In genomic region chr9:44454132-44454890, GRCm38 (mm10) we compare ENCODE assay signal across 8 mouse cellular contexts. TPM values are rescaled to one million over a fixed set of nuclear protein-coding genes. Genes with fewer than 3 reads are reported as not detected.
DNase-seq lines count a peak whose midpoint lies in the region; ATAC-seq lines count a peak whose summit lies in the region.

No protein-coding gene starts in this region.

- peak; percentile 80 for ATAC-seq in embryonic facial prominence, embryonic 13.5 days (ENCODE audit: insufficient number of reproducible peaks, insufficient read depth, low FRiP score, low TSS enrichment, low read depth)
- ATAC-seq in limb, embryonic 13.5 days (ENCODE audit: low FRiP score, low read depth), result peak; percentile 86
- ATAC-seq in midbrain, embryonic 15.5 days (replicated peaks), result peak; percentile 59

- no peaks in the 10 kb centered on the region for H3K36me3 ChIP-seq in embryonic facial prominence, embryonic 13.5 days
- no peaks in the 10 kb centered on the region for H3K36me3 ChIP-seq in limb, embryonic 13.5 days
- H3K36me3 ChIP-seq in midbrain, embryonic 15.5 days (replicated peaks), result no peaks in the 10 kb centered on the region

- peaks cover 28% of the 10 kb centered on the region for H3K4me1 ChIP-seq in embryonic facial prominence, embryonic 13.5 days
- peaks cover 14% of the 10 kb centered on the region for H3K4me1 ChIP-seq in limb, embryonic 13.5 days
- peaks cover 40% of the 10 kb centered on the region for H3K4me1 ChIP-seq in midbrain, embryonic 15.5 days

- 6% methylated on average over 14 of the region's 14 CpGs for WGBS in embryonic facial prominence, embryonic 13.5 days
- 8% methylated on average over 14 of the region's 14 CpGs for WGBS in limb, embryonic 13.5 days
- 7% methylated on average over 14 of the region's 14 CpGs for WGBS in midbrain, embryonic 15.5 days

- H3K4me2 ChIP-seq in embryonic facial prominence, embryonic 13.5 days, result peak overlapping the region; percentile 33
- peak overlapping the region; percentile 41; the same call in 1 of the 2 replicates for H3K4me2 ChIP-seq in limb, embryonic 13.5 days (replicated peaks)
- no peak overlapping the region for H3K4me2 ChIP-seq in midbrain, embryonic 15.5 days

- H3K27ac ChIP-seq in embryonic facial prominence, embryonic 13.5 days, result no peak overlapping the region
- H3K27ac ChIP-seq in limb, embryonic 13.5 days, result no peak overlapping the region
- no peak overlapping the region for H3K27ac ChIP-seq in midbrain, embryonic 15.5 days

- peak; percentile 82 for DNase-seq in 3T3-L1 (ENCODE audit: low read depth, low spot score)
- peak; percentile 59 to 64 for DNase-seq in adrenal gland, postnatal 4 days (ENCODE audit: low spot score in 2 of 2)
- DNase-seq in heart, adult 9 months (ENCODE audit: low spot score in 2 of 2), result peak; percentile 55 to 75
- peak; percentile 63 to 83 for DNase-seq in kidney, adult 8-10 months
- peak; percentile 64 to 87 for DNase-seq in spleen, adult 18-20 months

- H3K27me3 ChIP-seq in embryonic facial prominence, embryonic 13.5 days, result peaks cover 14% of the 10 kb centered on the region
- peaks cover 26% of the 10 kb centered on the region for H3K27me3 ChIP-seq in limb, embryonic 13.5 days
- no peaks in the 10 kb centered on the region; the same call in 1 of the 2 replicates for H3K27me3 ChIP-seq in midbrain, embryonic 15.5 days (replicated peaks)

- H3K4me3 ChIP-seq in embryonic facial prominence, embryonic 13.5 days, result no peak overlapping the region; the same call in 1 of the 2 replicates
- H3K4me3 ChIP-seq in limb, embryonic 13.5 days, result no peak overlapping the region
- H3K4me3 ChIP-seq in midbrain, embryonic 15.5 days, result no peak overlapping the region

- peak overlapping the region; percentile 32; the same call in 1 of the 2 replicates for H3K9ac ChIP-seq in embryonic facial prominence, embryonic 13.5 days
- H3K9ac ChIP-seq in limb, embryonic 13.5 days, result peak overlapping the region; percentile 45; the same call in 1 of the 2 replicates
- H3K9ac ChIP-seq in midbrain, embryonic 15.5 days, result no peak overlapping the region

- H3K9me3 ChIP-seq in embryonic facial prominence, embryonic 13.5 days, result no peaks in the 10 kb centered on the region
- H3K9me3 ChIP-seq in limb, embryonic 13.5 days, result no peaks in the 10 kb centered on the region
- H3K9me3 ChIP-seq in midbrain, embryonic 15.5 days, result no peaks in the 10 kb centered on the region

RNA-seq across cellular contexts. Expression of gene Upk2, which starts 0.5 kb away (rescaled TPM):
- total RNA-seq in adrenal gland, postnatal 4 days (2021), result not detected
- 2.8 and 2.9 TPM in 2 replicates for polyA plus RNA-seq in embryonic facial prominence, embryonic 13.5 days (2015; fragmentation: Nextera tagmentation; extraction: Ambion mirVana)
- 0.31 and 0.36 TPM in 2 replicates for polyA plus RNA-seq in limb, embryonic 13.5 days (2015; fragmentation: Nextera tagmentation; extraction: Ambion mirVana)
- not detected in 2 replicates for polyA plus RNA-seq in midbrain, embryonic 15.5 days (2015; fragmentation: Nextera tagmentation; extraction: Ambion mirVana)

RNA-seq across cellular contexts. Expression of gene Foxr1, which starts 13.4 kb away (rescaled TPM):
- not detected for total RNA-seq in adrenal gland, postnatal 4 days (2021)
- polyA plus RNA-seq in embryonic facial prominence, embryonic 13.5 days (2015; fragmentation: Nextera tagmentation; extraction: Ambion mirVana), result not detected in 2 replicates
- not detected in 2 replicates for polyA plus RNA-seq in limb, embryonic 13.5 days (2015; fragmentation: Nextera tagmentation; extraction: Ambion mirVana)
- not detected in 2 replicates for polyA plus RNA-seq in midbrain, embryonic 15.5 days (2015; fragmentation: Nextera tagmentation; extraction: Ambion mirVana)

RNA-seq across cellular contexts. Expression of gene Bcl9l, which starts 28.3 kb away (rescaled TPM):
- total RNA-seq in adrenal gland, postnatal 4 days (2021), result 10 to 100 TPM; 86.4 to 97.9 TPM
- polyA plus RNA-seq in embryonic facial prominence, embryonic 13.5 days (2015; fragmentation: Nextera tagmentation; extraction: Ambion mirVana), result 18.2 and 19.3 TPM in 2 replicates
- polyA plus RNA-seq in limb, embryonic 13.5 days (2015; fragmentation: Nextera tagmentation; extraction: Ambion mirVana), result 14.5 and 15.0 TPM in 2 replicates
- polyA plus RNA-seq in midbrain, embryonic 15.5 days (2015; fragmentation: Nextera tagmentation; extraction: Ambion mirVana), result 12.5 and 13.0 TPM in 2 replicates

RNA-seq across cellular contexts. Expression of gene Ccdc84, which starts 35.9 kb away (rescaled TPM):
- total RNA-seq in adrenal gland, postnatal 4 days (2021), result 10 to 100 TPM; 31.9 to 35.4 TPM
- polyA plus RNA-seq in embryonic facial prominence, embryonic 13.5 days (2015; fragmentation: Nextera tagmentation; extraction: Ambion mirVana), result 33.3 and 35.3 TPM in 2 replicates
- polyA plus RNA-seq in limb, embryonic 13.5 days (2015; fragmentation: Nextera tagmentation; extraction: Ambion mirVana), result 32.2 and 35.5 TPM in 2 replicates
- 37.6 and 39.9 TPM in 2 replicates for polyA plus RNA-seq in midbrain, embryonic 15.5 days (2015; fragmentation: Nextera tagmentation; extraction: Ambion mirVana)

RNA-seq across cellular contexts. Expression of gene Trappc4, which starts 46.9 kb away (rescaled TPM):
- total RNA-seq in adrenal gland, postnatal 4 days (2021), result 10 to 100 TPM; 70.5 to 75.0 TPM
- polyA plus RNA-seq in embryonic facial prominence, embryonic 13.5 days (2015; fragmentation: Nextera tagmentation; extraction: Ambion mirVana), result 165 and 174 TPM in 2 replicates
- polyA plus RNA-seq in limb, embryonic 13.5 days (2015; fragmentation: Nextera tagmentation; extraction: Ambion mirVana), result 160 and 165 TPM in 2 replicates
- polyA plus RNA-seq in midbrain, embryonic 15.5 days (2015; fragmentation: Nextera tagmentation; extraction: Ambion mirVana), result 317 and 321 TPM in 2 replicates
